Mouse (Mus musculus) myocyte (in vitro differentiated cells): ENCODE results near the gene Mum1.

Experiments
- CEBPB ChIP-seq: IDR thresholded peaks from 2 replicates; pipeline ENCODE4 v1.6.1; 2011; ENCODE audit warnings: mild to moderate bottlenecking, moderate library complexity; ENCODE audit not compliant: poor library complexity, insufficient read depth, severe bottlenecking
- E2F4 ChIP-seq: IDR thresholded peaks from one replicate; pipeline ENCODE4 v1.6.1; 2011; ENCODE audit warnings: mild to moderate bottlenecking, control low read depth, moderate library complexity; ENCODE audit not compliant: insufficient read depth
- MAX ChIP-seq: IDR thresholded peaks from one replicate; pipeline ENCODE4 v1.6.1; 2011; ENCODE audit warnings: low read depth, mild to moderate bottlenecking, control low read depth
- MYOD1 ChIP-seq, 3 experiments: IDR thresholded peaks; one replicate each; pipeline ENCODE4 v1.6.1; 2011; ENCODE audit warnings: control low read depth in 2 of 3, low read depth in 2 of 3, mild to moderate bottlenecking in 2 of 3, moderate library complexity in 1 of 3; ENCODE audit not compliant: insufficient read length in 2 of 3, control insufficient read depth in 1 of 3
- MYOG ChIP-seq, 3 experiments: IDR thresholded peaks; one replicate each; pipeline ENCODE4 v1.6.1; 2011; ENCODE audit warnings: control low read depth in 2 of 3, low read depth in 2 of 3, mild to moderate bottlenecking in 2 of 3; ENCODE audit not compliant: insufficient read length in 2 of 3, control insufficient read depth in 1 of 3, insufficient read depth in 1 of 3
- POLR2A ChIP-seq: IDR thresholded peaks from one replicate; pipeline ENCODE4 v1.6.1; 2011; ENCODE audit warnings: low read depth, mild to moderate bottlenecking, control low read depth, moderate library complexity; ENCODE audit not compliant: insufficient read length
- POLR2AphosphoS2 ChIP-seq: IDR thresholded peaks from one replicate; pipeline ENCODE4 v1.6.1; 2011; ENCODE audit warnings: low read depth, control low read depth; ENCODE audit not compliant: insufficient read length
- SRF ChIP-seq: IDR thresholded peaks from one replicate; pipeline ENCODE4 v1.6.1; 2011; ENCODE audit warnings: low read depth; ENCODE audit not compliant: control insufficient read depth, insufficient read length
- TCF12 ChIP-seq: IDR thresholded peaks from one replicate; pipeline ENCODE4 v1.6.1; 2011; ENCODE audit warnings: mild to moderate bottlenecking, control low read depth; ENCODE audit not compliant: poor library complexity, insufficient read depth, severe bottlenecking
- USF1 ChIP-seq: IDR thresholded peaks from one replicate; pipeline ENCODE4 v1.6.1; 2011; ENCODE audit warnings: low read depth, mild to moderate bottlenecking, control low read depth, moderate library complexity

DNA sequence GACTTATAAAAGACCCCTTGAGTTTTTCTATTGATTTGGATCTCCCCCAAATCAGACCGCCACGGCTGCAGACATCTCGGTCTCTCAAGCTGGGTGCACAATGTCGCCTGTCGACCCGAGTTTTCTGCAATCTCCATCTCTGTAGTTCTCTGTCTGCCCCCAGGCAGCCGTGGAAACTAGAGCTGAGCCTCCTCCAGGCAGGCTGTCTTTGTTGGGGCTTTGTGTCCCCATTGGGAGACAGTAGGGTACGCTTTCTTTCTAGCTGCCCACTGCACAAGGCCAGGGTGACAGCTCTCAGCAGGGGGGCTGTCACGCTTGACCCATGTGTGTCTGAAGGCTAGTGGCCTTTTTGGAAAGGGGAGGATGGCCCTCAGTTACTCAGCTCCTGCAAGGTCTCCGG, 18.6 kb upstream of the Mum1 start:
- TF ChIP-seq SRF (no peak), POLR2A (no peak), MYOD1 (IDR thresholded peaks at IDR 0.05; ENCODE audit: control insufficient read depth in 1 of 3, insufficient read length in 2 of 3, low read depth in 2 of 3) (no peak), TCF12 (no peak), USF1 (no peak), MYOG (IDR thresholded peaks at IDR 0.05; ENCODE audit: control insufficient read depth in 1 of 3, insufficient read depth in 1 of 3, insufficient read length in 2 of 3, low read depth in 2 of 3) (no peak), MAX (no peak), CEBPB (no peak), POLR2AphosphoS2 (no peak), E2F4 (no peak)
